Mouse (Mus musculus) forebrain, embryonic 16.5 days (tissue): Measurements from ENCODE around the gene Arhgap17. TPM values are rescaled to one million over a fixed set of nuclear protein-coding genes. Genes with fewer than 3 reads are reported as not detected.

Source experiments
- ATAC-seq: fragments of 200-750 bp; cut with Nextera tagmentation; 2 replicates; pipeline ENCODE4 v1.8.0; 2017; ENCODE audit warnings: mild to moderate bottlenecking, moderate library complexity
- H3K27ac ChIP-seq: fragments of 300-500 bp; sonication (generic); 2 replicates; pipeline ENCODE4 v1.5.1; 2014; ENCODE audit warnings: low read length, control low read depth
- H3K27me3 ChIP-seq: fragments of 300-500 bp; sonication (generic); replicated peaks from 2 replicates; pipeline ENCODE4 v1.6.1; 2014; ENCODE audit warnings: low read length; ENCODE audit not compliant: control insufficient read depth, insufficient read depth
- H3K36me3 ChIP-seq: fragments of 300-500 bp; sonication (generic); 2 replicates; pipeline ENCODE4 v1.6.1; 2014; ENCODE audit not compliant: control insufficient read depth, insufficient read depth
- H3K4me1 ChIP-seq: fragments of 300-500 bp; sonication (generic); replicated peaks from 2 replicates; pipeline ENCODE4 v1.6.1; 2014; ENCODE audit warnings: low read length; ENCODE audit not compliant: control insufficient read depth, insufficient read depth
- H3K4me2 ChIP-seq: fragments of 300-500 bp; sonication (generic); 2 replicates; pipeline ENCODE4 v1.6.1; 2014; ENCODE audit warnings: mild to moderate bottlenecking, low read length, control low read depth
- H3K4me3 ChIP-seq: fragments of 300-500 bp; sonication (generic); replicated peaks from 2 replicates; pipeline ENCODE4 v1.5.1; 2014; ENCODE audit warnings: mild to moderate bottlenecking, low read length, control low read depth
- H3K9ac ChIP-seq: fragments of 300-500 bp; sonication (generic); replicated peaks from 2 replicates; pipeline ENCODE4 v1.6.1; 2014; ENCODE audit warnings: low read depth, low read length, control low read depth
- H3K9me3 ChIP-seq: fragments of 300-500 bp; sonication (generic); 2 replicates; pipeline ENCODE4 v1.6.1; 2016; ENCODE audit warnings: low read length; ENCODE audit not compliant: control insufficient read depth
- WGBS: fragments of 180-500 bp; shearing (Covaris S2); extraction: QIAGEN DNeasy Blood & Tissue Kit; methylation state at CpG from one replicate; pipeline ENCODE4 v1.1.7; 2014; 5-methylcytosine and 5-hydroxymethylcytosine counted together
- polyA plus RNA-seq: library from polyadenylated mRNA; unstranded; fragments of >200 nt; fragmentation: Nextera tagmentation; extraction: Ambion mirVana; gene quantifications from 2 replicates; pipeline ENCODE4 v1.2.1, GENCODE M21; 2015

Gene Arhgap17
- 9.5 and 9.8 TPM in 2 replicates for polyA plus RNA-seq

DNA sequence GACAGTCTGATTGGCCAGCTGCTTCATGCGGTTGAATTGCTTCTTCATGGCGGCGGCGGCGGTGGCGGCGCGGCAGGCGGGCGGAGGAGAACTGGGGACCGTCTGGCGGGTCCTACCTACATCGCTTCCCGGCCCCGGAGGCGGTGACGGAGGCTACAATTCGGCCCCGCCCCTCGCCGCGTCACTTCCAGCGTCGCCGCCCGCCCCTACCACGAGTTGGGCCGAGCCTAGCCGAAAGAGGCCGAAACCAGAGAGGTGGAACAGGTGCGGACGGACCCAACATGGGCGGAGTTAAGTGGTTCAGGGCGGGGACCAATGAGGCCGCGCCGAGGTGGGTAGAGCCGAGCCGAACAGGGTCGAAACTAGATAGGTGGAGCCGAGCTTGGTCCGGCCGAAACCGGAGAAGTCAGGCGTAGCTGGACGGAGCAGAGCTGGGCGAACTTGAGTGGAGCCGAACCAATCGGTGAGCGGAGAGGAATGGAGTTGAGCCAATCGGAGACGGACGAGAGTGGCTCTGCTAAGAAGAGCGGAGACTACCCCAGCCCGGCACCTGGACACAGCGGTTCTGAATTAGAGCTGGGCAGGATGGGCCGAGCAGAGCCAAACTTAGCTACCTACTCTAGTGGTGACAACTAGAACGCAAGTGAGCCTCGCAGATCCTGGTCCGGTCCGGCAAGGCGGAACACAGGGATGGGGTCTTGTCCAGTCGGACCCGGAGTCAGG is at the start of gene Arhgap17, which contains the start of gene Lcmt1:
Gene Arhgap17, minus strand, starts transcription at position 157 of the 723 bp plus-strand sequence.
Gene Lcmt1, plus strand, starts transcription at position 26 of the 723 bp plus-strand sequence.
- Histone ChIP-seq H3K4me2 (peak within 1 kb of the TSS; percentile 93), H3K9ac (peak within 1 kb of the TSS; percentile 86), H3K27ac (peak within 1 kb of the TSS; percentile 79), H3K36me3 (no peaks in the 10 kb centered on the region), H3K27me3 (no peaks in the 10 kb centered on the region), H3K4me3 (peak within 1 kb of the TSS; percentile 80), H3K4me1 (peaks cover 30% of the 10 kb centered on the region), H3K9me3 (no peaks in the 10 kb centered on the region)
- ATAC-seq: peak; percentile 97
- WGBS: under 1% methylated on average over 64 of the region's 64 CpGs

- ATAC-seq: no peak
- Histone ChIP-seq H3K9ac (no peak overlapping the region), H3K4me2 (no peak overlapping the region), H3K36me3 (peaks cover 12% of the 10 kb centered on the region), H3K27me3 (no peaks in the 10 kb centered on the region), H3K4me3 (no peak overlapping the region), H3K9me3 (no peaks in the 10 kb centered on the region), H3K4me1 (no peaks in the 10 kb centered on the region), H3K27ac (no peak overlapping the region)
- WGBS: 85% methylated on average over 3 of the region's 3 CpGs
These were observed 47.9 kb upstream of the Arhgap17 start for GRCm38 (mm10) chr7:123417661-123418060.

GRCm38 (mm10) chr7:123416803-123417202 is 47.1 kb upstream of the Arhgap17 start:
- ATAC-seq: no peak
- no peaks in the 10 kb centered on the region for H3K4me1 ChIP-seq
- 86% methylated on average over 4 of the region's 4 CpGs for WGBS
- H3K36me3 ChIP-seq: peaks cover 4% of the 10 kb centered on the region
- no peak overlapping the region for H3K4me3 ChIP-seq
- no peak overlapping the region for H3K9ac ChIP-seq
- H3K27me3 ChIP-seq: no peaks in the 10 kb centered on the region
- no peaks in the 10 kb centered on the region for H3K9me3 ChIP-seq
- no peak overlapping the region for H3K27ac ChIP-seq
- no peak overlapping the region for H3K4me2 ChIP-seq

DNA sequence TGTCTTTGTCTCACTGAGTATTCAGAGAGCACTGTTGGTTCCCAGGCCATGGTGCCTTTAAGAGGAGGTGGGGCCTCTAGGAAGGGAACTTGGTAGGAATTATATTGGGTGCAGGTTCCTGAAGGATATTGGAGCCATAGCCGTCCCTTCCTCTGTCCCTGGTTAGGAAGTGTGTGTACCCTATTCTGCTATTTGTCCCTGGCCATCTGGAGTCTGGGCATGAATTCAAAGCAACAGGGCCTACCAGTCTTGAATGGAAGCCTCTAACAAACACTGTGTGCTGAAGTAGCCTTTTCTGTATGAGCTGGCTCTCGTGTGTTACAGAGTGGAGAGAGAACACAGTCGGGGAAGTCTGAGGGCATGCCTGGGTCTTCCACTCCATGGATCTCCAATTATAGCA is 42.4 kb upstream of the Arhgap17 start:
- H3K27me3 ChIP-seq: no peaks in the 10 kb centered on the region
- no peaks in the 10 kb centered on the region for H3K4me1 ChIP-seq
- H3K4me3 ChIP-seq: no peak overlapping the region
- 64% methylated on average over 3 of the region's 3 CpGs for WGBS
- no peaks in the 10 kb centered on the region for H3K9me3 ChIP-seq
- no peak for ATAC-seq
- no peak overlapping the region for H3K9ac ChIP-seq
- no peaks in the 10 kb centered on the region for H3K36me3 ChIP-seq
- no peak overlapping the region for H3K4me2 ChIP-seq
- no peak overlapping the region for H3K27ac ChIP-seq

DNA sequence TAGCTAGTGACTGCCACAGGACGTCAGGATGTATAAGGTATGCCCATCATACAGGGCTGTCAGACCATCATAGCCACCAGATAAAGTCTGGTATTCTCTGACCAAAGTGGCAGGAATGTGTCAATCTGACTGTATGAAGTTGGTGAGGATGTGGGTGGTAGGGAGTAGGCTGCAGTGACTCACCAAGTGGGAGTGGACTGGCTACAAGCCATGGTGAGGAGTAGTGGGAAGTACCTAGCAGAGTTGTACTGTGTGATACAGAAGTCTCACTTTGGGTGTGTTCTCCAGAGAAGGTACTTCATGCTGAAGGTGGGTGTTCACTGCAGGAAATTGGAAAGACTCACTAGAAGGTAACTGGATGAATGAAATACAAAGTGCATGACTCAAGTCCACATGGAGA is 41.4 kb upstream of the Arhgap17 start:
- Histone ChIP-seq H3K9ac (no peak overlapping the region), H3K4me2 (no peak overlapping the region), H3K36me3 (no peaks in the 10 kb centered on the region), H3K4me1 (no peaks in the 10 kb centered on the region), H3K9me3 (no peaks in the 10 kb centered on the region), H3K27me3 (no peaks in the 10 kb centered on the region), H3K27ac (no peak overlapping the region), H3K4me3 (no peak overlapping the region)
- ATAC-seq: no peak
- WGBS: 97% methylated on average over 1 of the region's 1 CpGs

- H3K4me1 ChIP-seq: no peaks in the 10 kb centered on the region
- no peaks in the 10 kb centered on the region for H3K36me3 ChIP-seq
- WGBS: 91% methylated on average over 7 of the region's 7 CpGs
These were observed 40.8 kb upstream of the Arhgap17 start for GRCm38 (mm10) chr7:123410502-123410901.

DNA sequence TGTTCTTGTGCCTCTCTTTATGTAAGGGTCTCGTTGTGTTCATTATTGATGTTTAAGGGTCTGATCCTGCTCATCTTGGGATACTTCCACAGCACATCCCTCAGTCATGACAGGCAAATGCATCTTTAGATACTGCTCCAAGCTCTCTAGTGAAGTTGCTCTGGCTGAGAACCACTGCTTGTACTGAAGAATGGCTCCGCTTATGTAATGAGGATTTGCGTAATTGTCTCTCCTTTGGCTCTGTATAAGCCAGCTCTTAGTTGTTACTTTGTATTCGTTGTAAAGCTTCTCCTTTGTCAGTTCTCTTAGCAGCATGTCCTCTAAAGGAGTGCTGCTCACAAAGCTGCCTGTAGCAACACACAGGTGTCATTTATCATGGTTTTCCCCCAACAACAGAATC is 37.3 kb upstream of the Arhgap17 start:
- no peak for ATAC-seq
- H3K36me3 ChIP-seq: peaks cover 14% of the 10 kb centered on the region
- no peak overlapping the region for H3K4me2 ChIP-seq
- no peak overlapping the region for H3K4me3 ChIP-seq
- no peaks in the 10 kb centered on the region for H3K9me3 ChIP-seq
- 73% methylated on average over 4 of the region's 4 CpGs for WGBS
- H3K27ac ChIP-seq: no peak overlapping the region
- H3K27me3 ChIP-seq: no peaks in the 10 kb centered on the region
- H3K4me1 ChIP-seq: no peaks in the 10 kb centered on the region
- no peak overlapping the region for H3K9ac ChIP-seq

More at GRCm38 (mm10) chr7:123410502-123410901, 40.8 kb upstream of the Arhgap17 start:
- Histone ChIP-seq H3K4me3 (no peak overlapping the region), H3K27me3 (no peaks in the 10 kb centered on the region), H3K9ac (no peak overlapping the region), H3K4me2 (no peak overlapping the region), H3K9me3 (no peaks in the 10 kb centered on the region), H3K27ac (no peak overlapping the region)
- ATAC-seq: no peak

GRCm38 (mm10) chr7:123405619-123406018 is 35.9 kb upstream of the Arhgap17 start:
- Histone ChIP-seq H3K4me2 (no peak overlapping the region), H3K27ac (no peak overlapping the region), H3K4me3 (no peak overlapping the region), H3K4me1 (no peaks in the 10 kb centered on the region; the same call in 1 of the 2 replicates), H3K9me3 (no peaks in the 10 kb centered on the region), H3K9ac (no peak overlapping the region), H3K36me3 (peaks cover 14% of the 10 kb centered on the region), H3K27me3 (no peaks in the 10 kb centered on the region)
- 85% methylated on average over 3 of the region's 3 CpGs for WGBS
- ATAC-seq: no peak

- Histone ChIP-seq H3K9me3 (no peaks in the 10 kb centered on the region), H3K36me3 (peaks cover 14% of the 10 kb centered on the region), H3K27me3 (no peaks in the 10 kb centered on the region), H3K4me2 (no peak overlapping the region), H3K4me3 (no peak overlapping the region), H3K27ac (no peak overlapping the region), H3K9ac (no peak overlapping the region), H3K4me1 (no peaks in the 10 kb centered on the region; the same call in 1 of the 2 replicates)
- 87% methylated on average over 6 of the region's 6 CpGs for WGBS
- ATAC-seq: no peak
These were observed 34.5 kb upstream of the Arhgap17 start for GRCm38 (mm10) chr7:123404198-123404597.
